Mouse (Mus musculus): Measurements from ENCODE around the gene Ambra1. TPM values are rescaled to one million over a fixed set of nuclear protein-coding genes. Genes with fewer than 3 reads are reported as not detected.
A peak's percentile ranks its signal among the peaks of the same experiment; 100 is the strongest.

The Ambra1 gene
- total and polyA plus RNA-seq, 3 experiments: 15.8 to 27.1 (median 21.9) TPM

DNA sequence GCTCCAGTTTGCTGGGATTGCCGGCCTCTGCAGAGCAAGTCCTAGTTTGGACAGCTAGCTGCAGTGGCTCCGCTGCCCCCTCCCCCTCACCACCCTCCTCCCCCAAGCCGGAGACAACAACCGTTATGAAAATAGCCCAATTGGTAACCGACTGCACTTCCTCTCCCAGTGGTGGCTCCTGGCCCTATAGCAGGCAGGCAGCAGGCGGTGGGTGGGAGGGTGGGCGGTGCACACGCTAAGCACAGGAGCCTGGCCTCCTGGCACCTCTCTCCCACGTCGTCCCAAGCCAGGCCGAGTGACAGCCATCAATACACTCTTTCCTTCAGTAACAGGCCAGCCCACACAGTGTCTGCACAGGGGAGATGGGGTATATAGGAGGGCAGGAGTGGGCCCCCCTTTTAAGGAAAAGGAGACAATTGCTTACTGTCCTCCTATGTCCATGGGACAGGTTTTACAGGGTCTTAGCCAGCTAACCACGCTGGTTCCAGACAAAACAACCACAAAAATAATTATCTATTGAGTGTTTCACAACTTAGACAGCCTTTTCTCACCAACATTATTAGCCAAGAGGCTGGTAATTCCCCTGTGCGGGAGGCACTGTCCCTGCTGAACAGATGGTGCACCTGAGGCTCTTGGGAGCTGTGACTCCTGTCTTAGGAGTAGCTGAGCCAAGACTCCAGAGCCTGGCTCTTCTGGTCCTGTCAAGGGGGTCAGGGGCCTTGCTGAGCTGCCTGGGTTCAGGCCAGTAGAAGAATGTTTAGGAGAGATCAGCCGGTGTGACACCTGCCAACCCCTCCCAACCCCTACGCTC, 220.5 kb downstream of the Ambra1 start:
- H3K27ac ChIP-seq (ENCODE audit: insufficient read depth, low read depth): peak overlapping the region; percentile 73
- H3K9me3 ChIP-seq (replicated peaks; ENCODE audit: low read length): no peaks in the 10 kb centered on the region
- dilution Hi-C loops (cut with MboI; ENCODE audit: extremely low pct_ligation_motif_present, extremely low pct_unique_long_range_greater_than_20kb, low sequenced_read_pairs) (no loop called here), in situ Hi-C loops (cut with MboI; ENCODE audit: low pct_ligation_motif_present, low pct_unique_long_range_greater_than_20kb, low sequenced_read_pairs) (no loop called here)
- H3K4me1 ChIP-seq (ENCODE audit: control insufficient read depth in 1 of 2, insufficient read depth in 2 of 2): peaks cover 28 to 73% of the 10 kb centered on the region in 2 experiments
- peak overlapping the region; percentile 49 for H3K9ac ChIP-seq (ENCODE audit: insufficient read depth, low read depth)
- peak overlapping the region; percentile 81 for H3K4me2 ChIP-seq (ENCODE audit: insufficient read depth, low read depth, poor library complexity, severe bottlenecking)
- H3K79me2 ChIP-seq (replicated peaks; ENCODE audit: control insufficient read depth, extremely low read depth, insufficient read depth, poor library complexity, severe bottlenecking): peaks cover 16% of the 10 kb centered on the region
- peak; percentile 82 for DNase-seq (ENCODE audit: extremely low read depth)
- H3K27me3 ChIP-seq (replicated peaks): no peaks in the 10 kb centered on the region
- H3K36me3 ChIP-seq (replicated peaks in 1 of 2; ENCODE audit: control insufficient read depth in 1 of 2, insufficient read depth in 1 of 2, low read length in 1 of 2): peaks cover 3 to 41% of the 10 kb centered on the region in 2 experiments
- H3K4me3 ChIP-seq (replicated peaks in 1 of 3; ENCODE audit: low read depth in 2 of 3, low read length in 2 of 3, poor library complexity in 1 of 3): peak overlapping the region; percentile 49 to 63 (median 56)
- no peak for TF ChIP-seq SMC3 (IDR thresholded peaks at IDR 0.05; ENCODE audit: low read depth, low read length)
- no peak for TF ChIP-seq MAFK (IDR thresholded peaks at IDR 0.05; ENCODE audit: insufficient replicate concordance, low read length)
- no peak for TF ChIP-seq GABPA (IDR thresholded peaks at IDR 0.05; ENCODE audit: insufficient replicate concordance, low read depth, low read length)
- TF ChIP-seq KAT2A (IDR thresholded peaks at IDR 0.05; ENCODE audit: insufficient replicate concordance, low read length): no peak
- TF ChIP-seq JUND (conservative IDR thresholded peaks at IDR 0.05; ENCODE audit: low read depth, low read length): no peak
- TF ChIP-seq CHD1 (IDR thresholded peaks at IDR 0.05; ENCODE audit: low read depth, low read length): no peak
- TF ChIP-seq JUN (IDR thresholded peaks at IDR 0.05; ENCODE audit: insufficient read depth, low read depth, low read length): no peak
- no peak for TF ChIP-seq TCF12 (IDR thresholded peaks at IDR 0.05; ENCODE audit: low read depth, low read length)
- no peak for TF ChIP-seq ZKSCAN1 (IDR thresholded peaks at IDR 0.05; ENCODE audit: borderline replicate concordance, low read depth, low read length)
- TF ChIP-seq RAD21 (IDR thresholded peaks at IDR 0.05; ENCODE audit: low read depth, low read length): no peak
- no peak for TF ChIP-seq POLR2AphosphoS2 (IDR thresholded peaks at IDR 0.05; ENCODE audit: low read depth, low read length)
- TF ChIP-seq EP300 (IDR thresholded peaks at IDR 0.05; ENCODE audit: low read length): no peak
- TF ChIP-seq PAX5 (IDR thresholded peaks at IDR 0.05; ENCODE audit: low read length): no peak
- TF ChIP-seq CTCF (conservative IDR thresholded peaks at IDR 0.05 in 1 of 2, IDR thresholded peaks at IDR 0.05 in 1 of 2; ENCODE audit: low read depth in 2 of 2, low read length in 2 of 2): no peak
- no peak for TF ChIP-seq SIN3A (IDR thresholded peaks at IDR 0.05; ENCODE audit: low read length)
- TF ChIP-seq MXI1 (IDR thresholded peaks at IDR 0.05; ENCODE audit: low read depth, low read length): no peak
- no peak for TF ChIP-seq UBTF (IDR thresholded peaks at IDR 0.05; ENCODE audit: low read depth, low read length)
- peak; percentile 66 for TF ChIP-seq CHD2 (IDR thresholded peaks at IDR 0.05; ENCODE audit: low read length)
- no peak for TF ChIP-seq USF2 (conservative IDR thresholded peaks at IDR 0.05; ENCODE audit: low read depth, low read length)
- no peak for TF ChIP-seq ZC3H11A (IDR thresholded peaks at IDR 0.05; ENCODE audit: low read depth, low read length)
- no peak for TF ChIP-seq TBP (conservative IDR thresholded peaks at IDR 0.05; ENCODE audit: low read depth, low read length)
- TF ChIP-seq MYC (IDR thresholded peaks at IDR 0.05; ENCODE audit: low read depth, low read length): no peak
- no peak; the same call in 1 of the 2 replicates for TF ChIP-seq ETS1 (conservative IDR thresholded peaks at IDR 0.05; ENCODE audit: low read depth, low read length)
- 0 out of 2 replicates have a peak, but pooled peaks have one; percentile 59 for TF ChIP-seq MAZ (IDR thresholded peaks at IDR 0.05; ENCODE audit: low read depth, low read length)
- no peak for TF ChIP-seq POLR2A (IDR thresholded peaks at IDR 0.05; ENCODE audit: low read depth, low read length)
- peak; percentile 46; the same call in 1 of the 2 replicates for TF ChIP-seq ELF1 (IDR thresholded peaks at IDR 0.05; ENCODE audit: low read depth, low read length)
- no peak for TF ChIP-seq E2F4 (IDR thresholded peaks at IDR 0.05; ENCODE audit: insufficient replicate concordance, low read depth, low read length)
- no peak for TF ChIP-seq MEF2A (IDR thresholded peaks at IDR 0.05; ENCODE audit: borderline replicate concordance, low read depth, low read length)
- TF ChIP-seq RCOR1 (conservative IDR thresholded peaks at IDR 0.05; ENCODE audit: low read depth, low read length): no peak
- TF ChIP-seq HCFC1 (IDR thresholded peaks at IDR 0.05; ENCODE audit: low read depth, low read length): no peak
- peak; percentile 16; the same call in 1 of the 2 replicates for TF ChIP-seq IRF4 (IDR thresholded peaks at IDR 0.05; ENCODE audit: low read depth, low read length)
- no peak for TF ChIP-seq NRF1 (IDR thresholded peaks at IDR 0.05; ENCODE audit: low read depth, low read length)
- no peak for TF ChIP-seq USF1 (IDR thresholded peaks at IDR 0.05; ENCODE audit: low read depth, low read length)
- no peak for TF ChIP-seq NELFE (IDR thresholded peaks at IDR 0.05; ENCODE audit: low read depth, low read length)
